Mouse (Mus musculus) cerebellum, adult 8-10 months (tissue): ENCODE measurements at regions not wholly inside any gene's neighbourhood (a gene's known extent, or its start where the extent isn't known, plus 50 kb on each side); places are given as distances from the start of the nearest gene placed in this dataset.

Experiments
- DNase-seq: peaks from one replicate; pipeline ENCODE4 v3.0.0; 2022

DNA sequence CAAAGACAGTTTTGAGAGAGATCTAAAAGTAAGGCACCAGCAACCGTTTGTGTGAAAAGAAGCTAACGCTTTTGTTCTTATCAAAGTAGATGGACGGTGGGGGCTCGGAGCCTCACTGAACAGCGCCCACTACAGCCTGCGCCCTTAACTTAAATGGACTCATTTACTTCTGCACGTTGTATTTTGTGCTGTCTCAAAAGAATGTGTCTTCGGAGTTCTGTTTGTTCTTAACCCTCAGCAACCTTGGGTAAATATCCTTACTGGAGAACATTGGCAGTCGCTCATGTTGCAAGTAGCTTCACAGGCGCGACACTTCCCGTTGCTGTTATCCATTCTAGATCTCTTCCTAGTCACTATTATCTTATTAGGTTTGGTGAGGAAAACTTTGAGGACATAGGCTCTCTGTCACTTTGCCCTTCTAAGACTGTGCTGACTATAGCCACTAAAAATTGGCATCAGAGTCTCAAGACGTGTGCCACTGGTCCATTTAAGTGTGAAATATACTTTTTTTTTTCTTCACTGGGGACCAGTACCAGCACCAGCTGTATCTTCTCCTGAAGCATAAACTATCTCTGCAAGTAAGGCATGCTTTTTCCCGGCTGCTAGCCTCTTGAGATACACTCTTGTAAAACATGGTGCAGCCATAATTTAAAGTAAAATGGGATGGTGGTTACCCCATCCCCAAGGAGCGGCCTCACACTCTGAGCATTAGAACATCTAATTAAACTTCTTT, 507.0 kb upstream of the Kif2a start:
- no peak for DNase-seq

DNA sequence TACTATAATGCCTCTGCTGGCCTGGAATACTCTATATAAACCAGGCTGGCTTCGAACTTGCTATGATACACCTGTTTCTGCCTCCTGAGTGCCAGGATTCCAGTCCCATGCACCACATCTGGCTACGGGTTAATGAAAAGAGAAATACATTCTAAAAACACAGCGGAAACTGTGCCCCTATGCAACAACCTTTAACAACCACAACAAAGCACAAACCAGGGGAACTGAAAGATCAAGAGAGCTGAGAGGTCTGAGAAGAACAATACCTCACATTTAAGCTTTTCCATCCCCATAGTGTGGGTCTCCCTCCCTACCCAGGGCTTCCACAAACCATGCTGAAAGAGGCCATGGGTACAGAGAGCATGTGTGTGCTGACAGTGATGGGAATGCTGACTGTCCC, 501.0 kb upstream of the Kif2a start:
- no peak for DNase-seq

DNA sequence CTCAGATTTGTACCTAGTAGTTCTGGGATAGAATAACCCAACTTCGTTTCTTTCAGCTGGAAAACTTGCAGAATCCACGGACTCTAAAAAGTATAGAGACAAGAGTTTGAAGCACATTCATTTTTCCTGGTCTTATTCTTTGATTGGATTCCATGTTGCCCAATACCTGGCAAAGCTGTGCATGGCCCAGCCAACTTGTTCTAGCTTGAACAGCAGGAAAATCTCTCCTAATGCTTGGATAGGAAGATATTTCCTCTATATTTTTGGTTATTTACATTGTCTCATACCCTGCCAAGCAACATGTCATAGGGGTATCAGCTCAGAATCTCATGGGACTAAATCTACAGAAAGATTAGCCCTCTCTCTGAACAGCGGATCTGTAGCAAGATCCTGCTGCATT, 492.3 kb upstream of the Kif2a start:
- no peak for DNase-seq

DNA sequence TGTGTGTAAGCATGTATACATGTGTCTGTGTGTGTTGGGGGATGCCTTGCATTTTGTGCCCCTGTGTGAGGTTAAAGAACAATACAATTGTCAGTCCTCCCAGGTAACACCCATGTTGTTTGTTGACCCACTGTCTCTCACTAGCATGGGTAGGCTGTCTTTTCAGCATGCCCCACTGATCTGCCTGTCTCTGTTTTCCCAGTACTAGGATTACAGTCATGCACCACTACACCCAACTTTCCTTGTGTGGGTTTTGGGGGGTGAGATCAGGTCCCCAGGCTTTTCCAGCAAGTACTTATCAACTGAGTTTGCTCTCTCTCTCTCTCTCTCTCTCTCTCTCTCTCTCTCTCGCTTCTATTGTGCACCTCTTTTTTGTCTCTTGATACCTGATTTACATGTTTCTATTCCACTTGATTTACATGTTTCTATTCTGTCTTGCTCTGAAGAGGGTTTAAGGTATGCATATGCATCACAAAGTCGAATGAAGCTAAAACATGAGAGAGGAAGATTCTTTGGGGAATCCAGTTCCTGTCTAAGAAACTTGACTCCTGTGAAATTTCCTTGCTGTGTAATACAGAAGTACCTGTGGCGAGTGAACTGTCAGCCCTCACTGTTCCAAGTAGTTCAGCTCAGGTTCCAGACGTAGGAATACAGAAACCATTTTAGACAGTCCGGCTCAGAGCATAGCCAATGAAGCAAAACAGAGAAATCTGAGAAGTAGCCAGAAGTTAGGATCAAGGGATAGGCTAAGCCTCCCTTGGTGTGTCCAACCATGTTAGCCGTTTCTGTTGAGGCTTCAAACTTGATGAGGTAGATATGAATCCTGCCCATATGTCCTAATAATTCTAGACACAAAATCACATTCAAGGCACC, 491.6 kb upstream of the Kif2a start:
- no peak for DNase-seq

DNA sequence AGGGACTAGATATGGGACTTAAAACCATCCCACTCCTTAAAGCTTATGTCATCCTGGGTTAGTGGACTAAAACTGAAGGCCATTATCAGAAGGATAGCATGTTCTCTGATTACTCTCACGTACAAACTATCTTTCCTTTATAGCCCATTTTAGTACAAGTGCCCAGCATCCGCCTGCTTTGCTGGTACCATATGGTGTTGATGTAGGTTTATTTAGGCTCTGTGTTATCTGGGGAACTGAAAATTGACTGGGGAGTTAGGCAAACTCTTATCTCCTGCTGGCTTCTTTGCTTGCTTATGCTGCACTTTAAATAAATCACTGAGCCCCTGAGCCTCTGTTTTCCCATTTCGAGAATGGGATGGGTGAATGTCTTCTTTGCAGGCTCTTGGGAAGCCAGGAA, 485.4 kb upstream of the Kif2a start:
- DNase-seq: no peak

DNA sequence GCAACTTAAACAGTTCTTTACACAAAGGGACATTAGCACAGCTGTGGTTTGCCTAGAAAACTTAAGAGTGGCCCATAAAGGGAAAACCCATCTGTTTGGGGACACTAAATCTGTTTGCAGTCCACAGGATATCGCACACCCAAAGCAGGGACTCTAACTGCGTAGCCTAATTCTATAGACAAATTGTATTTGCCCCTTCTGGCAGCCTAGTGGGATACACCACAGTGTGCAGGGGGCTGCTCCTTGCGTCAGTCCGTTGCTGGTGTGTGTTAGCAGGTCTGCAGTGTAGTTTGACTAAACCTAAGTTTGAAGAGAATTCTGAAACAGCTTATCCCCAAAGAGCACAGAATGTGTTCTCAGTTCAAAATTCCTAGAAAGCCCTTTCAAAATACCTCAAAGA, 484.9 kb upstream of the Kif2a start:
- DNase-seq: no peak

DNA sequence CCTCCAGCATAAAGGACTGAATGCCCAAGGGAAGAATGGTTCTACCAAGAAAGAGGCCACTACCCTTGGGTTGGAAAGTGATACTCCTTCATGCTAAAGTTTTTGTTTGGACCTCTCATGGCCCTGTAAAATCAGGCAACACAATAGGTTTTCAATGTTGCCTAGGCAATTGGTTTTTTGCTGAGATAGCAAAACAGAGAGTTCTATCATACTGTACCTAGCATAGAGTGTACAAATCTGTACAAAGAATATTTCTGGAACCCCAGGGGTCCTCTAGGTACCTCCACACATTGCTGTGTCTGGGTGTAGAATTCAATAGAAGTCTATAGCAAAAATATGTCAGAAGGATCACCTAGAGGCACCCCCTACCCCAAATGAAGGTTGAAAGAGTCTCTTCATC, 483.4 kb upstream of the Kif2a start:
- no peak for DNase-seq

DNA sequence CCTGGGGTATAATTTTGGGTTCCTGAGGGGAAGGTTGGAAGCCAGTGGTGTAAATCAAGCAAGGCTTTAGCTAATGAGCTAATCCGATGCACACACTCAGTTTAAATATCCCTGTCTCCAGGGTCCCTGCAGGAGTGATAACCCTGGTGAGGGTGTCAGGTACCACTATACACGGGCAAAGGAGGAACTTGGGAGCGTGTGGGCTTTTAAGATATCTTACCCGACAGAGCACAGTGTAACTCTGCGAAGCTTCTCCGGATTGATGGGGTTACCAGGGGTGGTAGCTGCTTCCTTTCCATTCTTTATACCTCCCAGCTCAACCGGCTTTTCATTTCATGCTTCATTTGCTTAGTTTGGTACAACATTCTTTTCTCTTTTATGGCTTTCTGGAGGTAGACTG, 480.3 kb upstream of the Kif2a start:
- DNase-seq: no peak

DNA sequence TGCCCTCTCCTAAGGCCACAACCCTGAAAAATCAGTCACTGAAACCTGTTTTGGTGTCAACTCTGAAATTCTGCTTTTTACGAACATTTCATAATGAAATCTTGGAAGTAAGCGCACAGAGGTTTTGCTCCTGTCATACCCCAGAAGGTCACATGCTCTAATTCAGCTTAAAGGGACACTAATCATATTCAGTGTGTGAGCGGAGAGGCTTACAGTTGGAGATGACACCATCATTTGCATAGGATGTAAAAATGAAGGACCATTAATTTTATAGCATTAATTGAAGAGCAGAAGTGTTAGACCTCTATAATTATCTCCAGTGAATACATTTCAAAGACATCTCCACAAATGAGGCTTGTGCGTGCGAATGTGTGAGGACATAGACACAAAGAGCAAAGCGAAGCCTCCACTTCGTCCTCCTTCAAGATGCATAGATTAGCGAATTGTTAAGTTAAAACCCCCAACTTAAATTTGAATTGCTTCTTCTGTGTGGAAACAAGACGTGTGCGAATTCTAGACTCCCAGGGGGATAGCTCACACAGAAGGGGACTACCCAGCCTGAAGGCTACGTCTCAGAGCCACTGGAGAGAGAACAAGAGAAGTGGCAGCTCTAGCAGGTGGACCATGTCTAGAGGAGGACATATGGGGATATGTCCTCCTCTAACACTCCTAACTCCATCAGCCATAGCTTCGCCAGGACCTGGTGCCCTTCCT, 479.0 kb upstream of the Kif2a start:
- DNase-seq: no peak

DNA sequence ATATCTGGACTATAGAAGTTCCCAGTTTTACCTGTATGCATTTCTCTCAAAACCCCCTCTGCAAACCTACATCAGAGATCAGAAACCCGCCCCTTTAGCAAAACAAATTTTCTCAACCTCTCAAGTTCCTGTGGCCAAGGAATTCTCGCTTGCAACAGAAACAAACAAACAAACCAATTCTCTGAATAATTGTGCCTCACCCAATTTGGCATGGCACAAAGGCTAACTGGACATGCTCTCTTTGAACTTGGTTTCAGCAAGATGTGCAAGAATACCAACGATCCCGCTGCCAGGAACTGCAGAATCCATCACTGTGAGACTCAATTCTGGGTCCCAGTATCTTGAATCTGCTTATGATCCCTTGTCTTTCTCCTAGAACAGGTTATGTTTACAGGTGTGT, 477.4 kb upstream of the Kif2a start:
- no peak for DNase-seq

DNA sequence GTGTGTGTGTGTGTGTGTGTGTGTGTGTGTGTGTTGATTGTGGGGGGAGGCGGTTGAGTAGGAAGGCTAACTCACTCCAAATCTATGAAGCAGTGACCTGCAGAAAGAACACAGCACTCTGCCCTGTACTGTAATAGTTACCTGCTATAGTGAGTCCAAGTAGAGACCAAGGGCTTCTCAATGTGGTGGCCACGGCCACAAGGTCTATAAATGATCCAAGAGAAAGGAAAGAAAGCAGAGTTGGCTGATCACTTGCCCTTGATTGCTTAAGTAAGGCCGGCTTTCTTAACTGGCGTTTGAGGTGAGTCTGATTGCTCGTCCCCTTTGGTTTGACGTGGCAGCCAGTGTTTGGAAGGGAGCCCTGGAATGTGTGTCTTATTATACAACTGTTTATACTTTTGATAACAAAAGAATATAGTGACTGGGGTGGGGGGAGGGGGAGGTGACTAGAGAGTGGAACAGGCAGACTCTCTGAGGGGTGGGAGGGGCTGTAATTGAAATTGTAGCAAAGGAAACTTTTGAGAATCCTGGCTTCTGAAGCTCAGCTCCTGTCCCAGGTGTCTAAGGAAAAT, 473.3 kb upstream of the Kif2a start:
- DNase-seq: no peak

DNA sequence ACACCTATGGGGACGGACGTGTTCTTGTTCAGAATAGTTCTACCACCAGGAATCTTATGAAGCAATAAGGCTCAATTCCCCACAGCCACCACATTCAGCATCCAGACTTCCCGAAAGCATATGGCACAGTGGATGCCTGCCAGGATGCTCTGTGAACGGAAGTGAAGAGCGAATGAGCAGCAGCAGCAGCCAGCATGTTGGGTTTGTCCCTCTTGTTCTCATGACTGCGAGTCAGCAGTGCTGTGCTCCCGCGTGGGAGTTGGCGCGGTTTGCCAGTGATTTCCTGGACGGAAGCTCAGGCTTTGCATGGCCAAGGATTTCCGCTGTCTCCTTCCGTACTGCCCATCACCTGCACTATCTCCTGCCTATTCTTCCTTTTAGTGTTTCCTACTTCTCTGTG, 471.8 kb upstream of the Kif2a start:
- DNase-seq: peak; percentile 72

DNA sequence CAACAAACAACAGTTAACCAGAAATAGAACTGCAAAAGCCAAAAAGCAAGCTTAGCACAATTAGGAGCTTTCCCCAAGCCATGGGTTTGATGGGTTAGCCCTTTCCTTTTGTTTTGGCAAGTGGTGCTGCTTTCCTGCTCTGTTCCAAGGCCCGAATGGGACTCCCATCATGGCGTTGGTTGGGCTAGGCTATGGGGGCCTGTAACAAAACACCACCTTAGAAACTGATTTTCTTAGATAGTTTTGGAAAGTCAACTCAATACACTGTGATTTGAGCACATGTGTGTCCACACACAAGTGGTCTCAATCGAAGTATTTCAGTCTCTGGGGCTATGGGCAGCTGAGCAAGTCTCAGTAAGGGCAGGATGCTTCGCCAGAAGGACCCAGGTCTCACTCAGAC, 470.5 kb upstream of the Kif2a start:
- no peak for DNase-seq

DNA sequence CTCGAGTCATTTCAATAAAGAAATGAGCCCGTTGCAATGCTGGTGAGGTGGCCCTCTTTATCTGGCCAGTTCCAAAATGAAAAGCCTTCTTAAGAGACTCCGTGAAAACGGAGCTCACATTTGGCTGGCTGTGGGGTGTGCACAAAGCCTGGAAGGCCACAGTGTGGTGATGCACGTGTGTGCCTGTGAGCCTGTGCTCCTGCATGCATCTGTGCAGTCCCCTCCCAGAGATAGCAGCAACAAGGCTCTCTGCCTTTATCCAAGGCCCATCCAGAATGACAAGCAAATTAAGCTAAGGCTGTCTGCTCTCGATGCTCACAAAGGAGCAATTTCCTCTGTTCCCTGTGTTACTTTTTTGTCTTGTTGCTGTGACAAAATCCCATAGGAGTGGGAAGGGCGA, 469.5 kb upstream of the Kif2a start:
- DNase-seq: no peak

DNA sequence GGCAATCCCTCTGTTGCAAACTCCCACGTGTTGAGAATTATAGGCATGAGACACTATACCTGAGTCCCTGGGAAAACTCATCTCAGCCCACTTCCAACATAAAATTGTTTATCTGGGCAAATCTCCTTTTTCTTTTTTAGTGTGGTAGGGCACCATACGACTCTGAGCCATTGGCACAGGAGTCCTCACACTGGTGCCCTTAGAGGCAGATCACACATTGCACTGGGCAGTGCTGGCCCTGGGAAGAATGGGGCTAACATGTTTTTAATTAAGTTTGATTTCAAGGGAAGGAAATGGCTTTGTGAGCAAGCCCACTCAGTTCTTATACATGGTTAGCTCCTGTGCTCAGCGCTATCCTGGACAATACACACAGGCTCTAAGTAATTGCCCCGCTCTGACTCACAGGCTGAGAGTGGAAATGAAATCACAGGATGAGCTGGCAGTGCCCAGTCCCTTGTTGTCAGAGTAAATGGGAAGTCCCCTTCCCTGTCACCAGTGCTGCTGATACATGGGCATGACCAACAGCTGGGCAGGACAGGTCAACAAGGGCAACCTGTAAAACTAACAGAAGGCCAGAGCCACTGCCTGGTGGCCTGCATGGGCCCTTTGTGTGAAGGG, 463.6 kb upstream of the Kif2a start:
- DNase-seq: no peak

DNA sequence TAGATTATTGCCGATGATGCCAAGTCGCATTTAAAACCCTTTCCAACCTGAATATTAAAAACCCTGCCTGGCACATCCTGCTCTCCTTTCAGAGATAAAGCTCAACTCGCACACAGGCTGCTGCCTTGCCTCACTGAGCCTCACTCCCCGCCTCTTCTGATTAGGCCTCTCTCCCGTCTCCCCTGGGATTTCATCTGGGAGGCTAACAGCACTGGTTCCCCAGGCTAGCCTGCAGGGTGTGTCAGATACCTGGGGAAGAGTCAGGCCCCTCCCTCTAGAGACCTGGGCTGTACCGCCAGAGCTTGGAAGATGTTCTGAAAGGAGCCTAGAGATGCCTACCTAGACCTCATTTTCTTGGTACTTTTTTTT, 462.7 kb upstream of the Kif2a start:
- DNase-seq: no peak

DNA sequence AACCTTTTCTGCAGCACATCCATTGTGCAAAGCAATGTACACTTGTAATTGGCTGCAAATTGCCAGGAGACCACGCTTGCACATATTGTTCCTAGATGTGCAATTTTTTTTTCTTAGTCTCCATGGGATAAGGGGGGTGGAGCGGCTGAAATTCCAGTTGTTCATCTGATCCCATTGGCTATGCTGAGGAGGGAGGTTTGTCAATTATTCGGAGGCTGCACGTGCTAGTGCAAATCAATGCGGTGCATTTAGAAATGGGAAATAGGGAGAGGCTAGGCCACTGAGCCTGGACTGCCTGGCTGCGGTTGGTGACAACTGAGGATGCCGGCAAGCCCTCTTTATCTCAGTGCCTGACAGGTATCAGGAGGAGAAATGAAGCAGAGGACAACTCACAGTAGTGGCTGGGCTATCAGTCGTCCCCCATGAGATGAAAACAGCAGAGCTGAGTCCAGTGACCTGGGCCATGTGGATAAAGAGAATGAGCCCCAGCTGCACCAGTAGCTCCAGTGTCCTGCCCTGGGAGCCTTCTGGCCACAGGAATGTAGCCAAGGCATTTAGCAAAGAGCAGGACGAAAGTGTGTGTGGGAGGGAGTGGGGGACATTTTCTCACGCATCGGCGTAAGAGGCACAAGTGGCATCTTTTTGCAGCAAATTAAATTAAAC, 462.2 kb upstream of the Kif2a start:
- DNase-seq: no peak

DNA sequence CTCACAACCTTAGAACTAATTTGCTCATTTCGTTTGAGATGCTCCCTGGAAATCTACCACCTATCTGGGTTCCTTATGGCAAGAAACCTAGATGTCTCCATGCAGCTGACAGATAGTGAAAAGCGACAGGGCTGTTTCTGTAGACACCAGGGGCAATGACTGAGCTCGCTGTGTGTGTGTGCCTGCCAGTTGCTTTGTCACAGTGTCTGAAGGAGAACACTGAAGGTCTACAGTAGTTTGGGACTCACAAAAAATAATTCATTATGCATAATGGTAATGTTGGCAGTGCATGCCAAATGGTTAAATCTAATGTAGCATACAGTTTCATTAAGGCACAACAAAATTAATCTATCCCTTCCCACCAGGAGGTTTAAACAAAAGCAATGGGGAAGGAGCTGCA, 453.2 kb upstream of the Kif2a start:
- no peak for DNase-seq

DNA sequence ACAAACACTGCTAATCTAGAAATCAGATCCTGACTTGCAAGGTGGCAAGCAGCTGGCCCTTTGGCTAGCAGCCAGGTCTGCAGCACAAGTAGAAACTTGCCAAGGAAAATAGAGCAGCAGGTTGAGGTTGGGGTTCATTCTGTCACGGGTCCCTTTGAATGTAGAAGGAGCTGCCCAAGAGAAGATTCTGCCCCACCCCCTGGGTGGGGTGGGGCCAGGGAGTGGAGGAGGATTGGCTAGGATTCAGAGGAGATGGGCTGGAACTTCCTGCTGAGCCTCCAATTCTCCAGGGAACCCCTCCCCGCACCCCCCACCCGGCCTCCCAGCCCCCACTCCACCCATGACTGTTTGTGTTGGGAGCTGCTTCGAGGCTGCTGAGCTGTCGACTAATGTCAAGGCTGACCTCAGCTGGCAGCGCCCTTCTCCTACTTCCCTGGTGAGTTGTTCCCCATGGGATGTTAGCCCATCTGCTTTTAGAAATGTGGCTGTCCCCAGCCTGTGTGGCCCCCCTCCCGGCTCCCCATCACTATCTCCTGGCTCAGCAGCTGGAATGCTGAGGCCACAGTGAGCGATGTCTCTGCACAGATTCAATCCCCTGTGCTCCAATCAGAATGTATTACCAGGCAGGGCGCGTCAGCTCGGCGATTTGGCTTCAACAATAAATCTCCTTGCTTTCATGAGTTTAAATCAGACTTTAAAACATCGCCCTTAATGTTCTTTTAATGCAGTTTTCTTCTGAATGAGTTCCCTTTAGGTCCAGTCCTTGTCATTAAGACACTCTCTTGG, 447.8 kb upstream of the Kif2a start:
- peak; percentile 52 for DNase-seq

DNA sequence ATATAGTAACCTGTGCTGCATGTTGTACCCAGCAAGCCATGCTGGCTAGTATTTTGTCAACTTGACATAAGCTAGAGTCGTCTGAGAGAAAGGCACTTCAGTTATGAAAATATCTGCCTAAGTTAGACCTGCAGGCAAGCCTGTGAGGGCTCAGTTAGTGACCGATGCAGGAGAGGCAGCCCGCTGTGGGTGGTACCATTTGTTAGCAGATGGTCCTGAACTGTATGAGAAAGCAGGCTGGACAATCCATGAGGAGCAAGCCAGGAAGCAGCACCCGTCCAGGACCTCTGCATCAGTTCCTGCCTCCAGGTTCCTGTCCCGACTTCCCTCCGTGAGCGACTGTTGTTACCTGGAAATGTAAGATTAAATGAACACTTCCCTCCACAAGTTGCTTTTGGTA, 440.9 kb upstream of the Kif2a start:
- DNase-seq: no peak

DNA sequence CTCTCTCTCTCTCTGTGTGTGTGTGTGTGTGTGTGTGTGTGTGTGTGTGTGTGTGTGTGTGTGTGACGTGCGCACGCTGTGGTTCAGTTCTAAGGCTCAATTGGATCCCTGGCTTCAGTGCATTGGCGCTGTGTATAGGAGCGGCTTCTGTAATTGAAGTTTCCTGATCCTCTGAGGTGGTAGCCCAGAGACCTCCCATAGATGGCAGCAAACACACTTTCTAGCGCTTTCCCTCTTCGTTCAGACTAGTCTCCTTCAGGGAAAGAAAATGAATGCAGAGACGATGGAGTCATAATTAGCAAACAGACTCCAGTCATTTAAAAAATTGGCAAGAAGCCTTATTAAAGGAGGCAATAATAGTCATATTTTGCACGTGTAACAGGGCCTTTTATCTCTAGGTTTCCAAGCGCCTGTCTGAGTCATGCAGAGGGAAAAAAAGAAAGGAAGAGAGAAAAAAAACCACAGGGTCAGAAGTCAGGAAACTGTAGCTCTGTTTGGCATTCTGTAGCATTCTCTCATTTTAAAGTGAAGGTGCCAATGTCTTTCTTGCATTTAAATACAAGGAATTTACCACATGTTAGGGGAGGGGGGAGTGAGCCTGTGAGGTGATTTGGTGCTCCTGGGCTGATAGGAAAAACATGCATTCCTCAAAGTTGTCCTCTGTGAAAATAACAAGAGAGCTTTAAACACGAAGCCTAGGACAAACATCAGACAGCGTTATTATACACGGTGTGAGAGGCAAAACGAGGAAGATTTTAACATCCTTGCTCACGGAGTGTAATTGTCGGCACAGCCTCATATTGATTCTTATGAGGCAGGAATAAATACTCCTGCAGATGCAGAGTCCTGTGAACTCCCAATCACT, 439.4 kb upstream of the Kif2a start:
- peak; percentile 51 for DNase-seq
